Mouse (Mus musculus) embryonic fibroblast, embryonic 13.5 days (primary cell): ENCODE results near the gene Kif16b.

Experiments
- CTCF ChIP-seq: IDR thresholded peaks from 2 replicates; pipeline ENCODE4 v1.5.1; 2011; ENCODE audit warnings: mild to moderate bottlenecking, control low read depth, low read length, moderate library complexity, borderline replicate concordance; ENCODE audit not compliant: insufficient read depth
- POLR2A ChIP-seq: IDR thresholded peaks from 2 replicates; pipeline ENCODE4 v1.6.1; 2011; ENCODE audit warnings: low read depth, mild to moderate bottlenecking, control low read depth, low read length, moderate library complexity

DNA sequence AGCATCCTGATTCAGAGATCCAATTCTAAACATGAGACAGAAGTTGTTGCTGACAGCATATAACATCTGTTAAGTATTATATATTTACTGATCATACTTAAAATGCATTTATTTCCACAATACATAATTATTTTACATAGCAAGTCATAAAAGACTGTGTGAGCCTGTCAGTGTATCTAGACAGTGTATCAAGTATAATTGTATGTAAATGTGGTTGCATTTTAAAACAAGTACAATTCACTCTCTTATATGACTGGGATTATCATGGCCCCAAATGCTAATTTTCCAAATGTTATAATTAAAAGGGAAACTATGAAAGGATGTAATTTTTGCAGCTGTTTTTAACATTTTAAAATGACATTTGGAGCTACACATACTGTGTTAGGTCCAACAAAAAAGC lies 182.3 kb downstream of the Kif16b start:
- no peak for TF ChIP-seq CTCF
- no peak for TF ChIP-seq POLR2A
